Mouse (Mus musculus): ENCODE results near the gene Socs2.
"Not testable (repeated sequence)": the region's sequence is repeated elsewhere in the genome, so short reads cannot be mapped to it uniquely, and the experiment has no call there.

Gene Socs2

DNA sequence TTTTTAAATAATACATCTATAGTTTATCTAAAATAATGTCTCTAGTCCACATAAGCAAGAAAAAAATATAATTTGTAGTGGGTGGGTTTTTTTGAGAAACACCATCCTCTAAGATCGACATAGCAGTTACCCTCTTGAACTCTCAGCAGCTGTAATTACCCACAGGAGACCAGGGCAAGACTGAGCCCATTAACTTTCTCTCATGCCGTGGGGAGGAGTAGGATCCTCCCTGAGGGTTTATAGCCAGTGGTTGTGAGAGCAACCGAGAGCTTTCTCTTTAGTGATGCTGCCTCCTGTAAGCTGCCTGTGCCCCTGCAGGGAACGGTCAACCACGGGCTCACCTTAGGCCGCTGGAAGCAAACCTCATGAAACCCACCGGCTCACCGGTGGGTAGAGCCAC, 24.9 kb downstream of the Socs2 start:
- no peak for DNase-seq (ENCODE audit: low spot score)

- no peak for DNase-seq (ENCODE audit: low spot score)
Measured at GRCm38 (mm10) chr10:95390871-95391270, 26.1 kb downstream of the Socs2 start.

DNA sequence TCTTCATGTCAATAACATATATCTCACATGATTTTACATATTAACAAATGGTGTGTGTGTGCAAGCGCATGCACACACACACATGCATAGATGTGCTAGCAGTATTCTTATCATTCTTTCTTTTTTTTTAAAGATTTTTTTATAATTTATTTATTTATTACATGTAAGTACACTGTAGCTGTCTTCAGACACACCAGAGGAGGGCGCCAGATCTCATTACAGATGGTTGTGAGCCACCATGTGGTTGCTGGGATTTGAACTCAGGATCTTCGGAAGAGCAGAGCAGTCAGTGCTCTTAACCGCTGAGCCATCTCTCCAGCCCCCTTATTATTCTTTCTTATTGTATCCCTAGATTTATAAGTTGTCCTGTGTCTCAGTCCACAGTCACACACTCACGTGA, 27.2 kb downstream of the Socs2 start:
- DNase-seq (ENCODE audit: low spot score): not testable (repeated sequence)

GRCm38 (mm10) chr10:95388821-95389477, 28.0 kb downstream of the Socs2 start:
- no peak for DNase-seq (ENCODE audit: low spot score)

DNA sequence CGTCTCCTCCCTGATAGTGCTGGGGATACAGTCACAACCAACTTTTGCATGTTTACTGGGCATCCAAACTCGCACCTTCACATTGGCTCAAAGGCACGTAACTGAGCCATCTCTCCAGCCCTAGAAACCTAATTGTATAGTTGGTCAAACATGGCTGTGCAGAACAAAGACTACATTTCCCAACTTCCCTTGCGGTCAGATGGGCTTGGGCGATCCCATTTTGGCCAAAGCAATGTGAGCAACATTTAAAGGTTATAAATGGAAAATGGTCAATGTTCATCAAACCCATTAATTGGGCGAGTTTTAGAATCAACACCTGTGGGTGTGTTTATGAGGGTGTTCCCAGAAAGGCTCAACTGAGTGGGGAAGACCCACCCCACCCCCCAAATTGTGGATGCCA, 30.5 kb downstream of the Socs2 start:
- DNase-seq (ENCODE audit: low spot score): no peak

DNA sequence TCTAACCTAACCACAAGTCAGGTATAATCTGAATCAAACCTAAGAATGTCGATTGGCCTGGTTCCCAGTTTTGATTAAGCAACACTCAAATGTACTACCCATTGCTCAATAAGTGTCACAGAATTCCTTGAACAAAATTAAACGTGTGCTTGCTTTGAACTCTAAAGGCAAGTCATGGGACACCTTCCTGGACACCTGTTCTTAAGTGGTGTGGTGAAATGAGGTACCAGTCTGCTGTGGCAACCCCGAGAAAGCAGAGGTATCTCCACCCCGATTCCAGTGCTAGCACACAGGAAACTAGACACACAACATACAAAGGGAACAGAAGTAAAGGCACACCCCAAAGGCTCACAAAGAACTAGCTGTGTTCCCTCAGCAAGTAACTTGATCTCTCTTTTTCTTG, 31.2 kb downstream of the Socs2 start:
- no peak for DNase-seq (ENCODE audit: low spot score)

GRCm38 (mm10) chr10:95385081-95385480, 31.9 kb downstream of the Socs2 start:
- DNase-seq (ENCODE audit: low spot score): no peak

DNA sequence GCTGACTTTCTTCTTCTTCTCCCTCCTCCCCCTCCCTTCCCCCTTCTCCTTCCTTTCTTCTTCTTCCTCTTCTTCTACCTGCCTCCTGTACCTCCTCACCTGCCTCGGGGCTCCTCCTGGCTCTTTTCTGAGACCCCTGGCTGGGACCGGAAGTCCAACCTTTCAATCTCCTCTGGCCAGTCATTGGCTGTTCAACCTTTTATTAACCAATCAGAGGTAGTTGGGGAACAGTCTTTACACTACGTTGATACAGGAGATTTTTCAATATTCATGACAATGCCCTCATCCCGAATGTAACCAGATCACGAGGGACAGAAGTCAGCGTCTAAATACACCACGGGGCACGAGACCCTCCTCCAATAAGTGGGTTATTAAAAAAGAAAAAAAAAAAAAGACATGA, 32.5 kb downstream of the Socs2 start:
- DNase-seq (ENCODE audit: low spot score): no peak

DNA sequence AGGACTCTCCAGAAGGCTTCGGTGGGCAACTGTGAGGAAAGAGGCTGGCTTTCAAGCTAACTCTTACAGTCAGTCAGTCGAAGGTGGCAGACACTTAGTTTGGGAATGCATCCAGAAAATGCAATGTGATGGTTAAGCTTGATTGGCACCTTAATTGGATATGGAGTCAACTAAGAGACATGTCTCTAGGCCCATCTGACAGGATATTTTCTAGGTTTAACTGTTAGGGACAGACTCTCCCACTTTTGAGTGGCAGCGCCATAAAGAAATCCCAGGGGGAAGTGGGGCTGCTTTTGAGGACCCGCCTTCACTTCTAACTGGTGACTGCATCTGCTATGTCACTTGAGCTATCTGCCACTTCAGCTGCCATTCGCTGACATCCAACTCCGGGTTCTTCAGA, 43.6 kb downstream of the Socs2 start:
- no peak for DNase-seq (ENCODE audit: low spot score)

- DNase-seq (ENCODE audit: low spot score): no peak
Measured at GRCm38 (mm10) chr10:95371942-95372341, 45.0 kb downstream of the Socs2 start.

GRCm38 (mm10) chr10:95369190-95369589, 47.8 kb downstream of the Socs2 start:
- DNase-seq (ENCODE audit: low spot score): no peak

GRCm38 (mm10) chr10:95368151-95368550, 48.8 kb downstream of the Socs2 start:
- no peak for DNase-seq (ENCODE audit: low spot score)

GRCm38 (mm10) chr10:95367661-95368089, 49.3 kb downstream of the Socs2 start:
- DNase-seq (ENCODE audit: low spot score): no peak

DNA sequence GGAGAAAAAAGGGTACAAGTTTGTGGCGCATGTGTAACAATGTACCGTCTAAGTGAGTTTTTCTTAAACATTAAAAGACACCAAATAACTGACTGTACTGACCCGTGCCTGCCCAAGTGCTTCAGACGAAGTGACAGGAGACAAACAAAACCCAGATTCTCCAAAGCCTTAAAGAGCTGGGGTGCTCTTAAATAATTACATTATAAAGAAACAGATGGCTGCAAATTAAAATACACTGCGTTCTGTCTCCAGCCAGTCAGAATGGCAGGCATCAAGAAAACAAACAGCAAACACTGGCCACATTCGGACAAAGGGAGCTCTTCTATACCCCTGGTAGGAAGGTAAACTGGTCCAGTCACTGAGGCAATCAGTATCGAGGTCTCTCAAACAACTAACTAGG, 49.7 kb downstream of the Socs2 start:
- no peak for DNase-seq (ENCODE audit: low spot score)

DNA sequence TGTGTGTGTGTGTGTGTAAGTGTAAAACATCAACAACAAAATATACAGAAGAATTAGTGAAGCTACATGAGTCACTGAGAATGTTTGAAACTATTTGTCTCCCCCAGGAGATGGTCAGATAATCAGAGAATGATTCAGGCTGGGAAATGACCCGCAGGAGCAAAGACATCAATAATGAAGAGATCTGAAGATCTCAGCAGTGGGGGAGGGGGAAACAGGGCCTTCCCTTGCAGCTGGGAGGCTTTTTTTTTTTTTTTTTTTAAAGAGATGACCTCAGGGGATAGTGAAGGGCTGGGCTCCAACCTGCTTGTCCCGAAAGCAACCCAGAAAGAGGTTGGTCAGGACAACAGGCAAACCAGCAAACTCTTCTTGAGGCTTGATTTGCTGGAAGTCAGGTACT, 54.7 kb downstream of the Socs2 start:
- DNase-seq (ENCODE audit: low spot score): no peak

- DNase-seq (ENCODE audit: low spot score): no peak
Measured at GRCm38 (mm10) chr10:95361260-95361841, 55.6 kb downstream of the Socs2 start.

- DNase-seq (ENCODE audit: low spot score): no peak
Measured at GRCm38 (mm10) chr10:95360048-95360447, 56.9 kb downstream of the Socs2 start.

GRCm38 (mm10) chr10:95357721-95358120, 59.3 kb downstream of the Socs2 start:
- no peak for DNase-seq (ENCODE audit: low spot score)

- no peak for DNase-seq (ENCODE audit: low spot score)
Measured at GRCm38 (mm10) chr10:95356711-95357110, 60.3 kb downstream of the Socs2 start.

DNA sequence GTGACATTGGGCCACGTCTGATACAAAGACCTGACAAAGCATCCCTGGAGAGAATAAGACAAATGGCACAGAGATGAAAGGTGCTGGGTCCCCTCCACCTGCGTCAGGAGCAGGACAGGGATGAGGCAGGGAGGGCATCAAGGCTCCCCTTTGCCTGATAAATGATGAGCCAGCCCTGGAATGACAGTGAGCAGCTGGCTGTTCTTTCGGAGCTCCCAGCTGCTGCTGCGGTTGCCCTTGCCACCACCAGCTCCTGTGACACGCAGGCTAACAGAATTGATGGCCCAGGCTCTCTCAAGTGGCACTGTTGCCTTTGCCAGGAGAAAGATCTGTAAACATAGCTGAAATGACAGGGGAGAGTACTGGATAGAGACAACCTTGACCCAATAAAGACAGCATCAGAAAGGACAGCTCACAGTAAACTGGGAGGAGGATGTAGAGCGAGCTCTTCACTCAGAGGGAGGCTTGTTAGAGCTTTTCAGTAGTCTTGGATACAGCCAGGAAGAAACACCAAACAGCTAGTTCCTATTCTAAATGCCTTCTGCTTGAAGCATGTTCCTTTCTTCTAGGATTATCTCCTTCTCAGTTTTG, 61.2 kb downstream of the Socs2 start:
- DNase-seq (ENCODE audit: low spot score): no peak

DNA sequence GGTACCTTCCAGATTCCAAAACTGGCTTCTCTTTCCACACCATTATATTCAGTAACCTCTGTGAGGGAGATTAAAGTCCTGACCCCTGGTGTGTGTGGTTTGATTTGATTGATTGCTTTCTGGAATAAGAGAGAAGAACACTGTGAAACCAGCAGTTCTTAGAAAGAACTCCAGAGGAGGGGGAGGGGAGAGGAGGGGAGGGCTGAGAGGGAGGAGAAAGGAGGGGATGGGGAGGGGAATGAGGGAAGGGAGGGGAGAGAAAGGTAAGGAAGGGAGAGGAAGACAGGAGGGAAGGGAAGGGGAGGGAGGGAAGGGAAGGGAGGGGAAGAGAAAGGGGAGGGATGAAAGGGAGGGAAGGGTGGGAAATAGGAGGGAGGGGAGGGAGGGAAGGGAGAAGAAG, 62.3 kb downstream of the Socs2 start:
- DNase-seq (ENCODE audit: low spot score): no peak

DNA sequence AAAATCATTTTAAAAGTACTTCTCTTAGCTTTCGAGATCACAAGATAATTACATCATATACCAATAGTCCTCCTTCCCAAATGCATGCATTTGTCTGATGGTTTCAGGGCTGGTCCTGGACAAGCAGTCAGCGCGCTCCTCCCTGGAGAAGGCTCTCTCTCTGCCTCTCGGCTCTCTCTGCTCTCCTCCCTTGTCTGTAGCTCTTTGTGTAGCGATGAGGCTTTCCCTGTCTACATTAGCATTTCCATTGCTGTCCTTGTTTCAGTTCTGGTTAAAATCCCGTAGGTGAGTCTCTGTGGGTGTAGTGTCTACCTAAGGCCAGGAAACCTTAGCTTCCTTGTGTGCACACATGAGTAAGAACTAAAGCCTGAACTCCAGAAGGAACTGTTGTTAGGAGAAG, 62.9 kb downstream of the Socs2 start:
- DNase-seq (ENCODE audit: low spot score): no peak

GRCm38 (mm10) chr10:95348457-95348856, 68.5 kb downstream of the Socs2 start:
- no peak for DNase-seq (ENCODE audit: low spot score)

DNA sequence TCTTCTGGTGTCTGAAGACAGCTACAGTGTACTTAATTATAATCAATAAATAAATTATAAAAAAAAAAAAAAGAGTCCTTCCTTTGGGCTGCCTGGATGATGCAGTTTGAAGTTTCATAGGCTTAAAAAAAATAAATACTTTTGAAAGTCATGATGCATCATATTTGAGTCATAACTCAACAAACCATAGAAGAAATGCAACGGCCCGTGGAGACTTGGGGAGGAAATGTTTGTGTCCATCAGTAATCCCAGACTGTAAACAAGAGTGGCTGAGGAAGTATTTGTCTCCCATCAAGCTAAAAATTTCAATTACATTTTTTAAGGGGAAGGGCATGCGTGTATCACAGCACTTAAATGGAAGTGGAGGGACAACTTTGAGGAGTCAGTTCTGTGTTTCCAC, 69.2 kb downstream of the Socs2 start:
- no peak for DNase-seq (ENCODE audit: low spot score)

All from testis, postnatal 14 days (tissue).